Mouse (Mus musculus) spleen, postnatal 14 days (tissue): ENCODE data around the gene Catsper3.

Experiments used
- DNase-seq, 2 experiments: peaks; one replicate each; pipeline ENCODE4 v3.0.0; 2021 to 2022; ENCODE audit warnings: low spot score in 2 of 2

The Catsper3 gene

GRCm38 (mm10) chr13:55826796-55827678 is 42.7 kb downstream of the Catsper3 start:
- DNase-seq = no peak

GRCm38 (mm10) chr13:55827679-55828140 is 43.3 kb downstream of the Catsper3 start:
- DNase-seq = no peak

GRCm38 (mm10) chr13:55828141-55829017 is 44.0 kb downstream of the Catsper3 start:
- no peak for DNase-seq

GRCm38 (mm10) chr13:55829018-55829655 is 44.8 kb downstream of the Catsper3 start:
- no peak for DNase-seq

- no peak for DNase-seq
Observed at GRCm38 (mm10) chr13:55830081-55830832, 45.9 kb downstream of the Catsper3 start.

- DNase-seq = no peak
Observed at GRCm38 (mm10) chr13:55830833-55831721, 46.7 kb downstream of the Catsper3 start.

GRCm38 (mm10) chr13:55831722-55832160 is 47.4 kb downstream of the Catsper3 start:
- DNase-seq = no peak

- no peak for DNase-seq
Observed at GRCm38 (mm10) chr13:55832602-55833001, 48.2 kb downstream of the Catsper3 start.

- no peak for DNase-seq
Observed at GRCm38 (mm10) chr13:55833921-55834320, 49.6 kb downstream of the Catsper3 start.

- DNase-seq = no peak
Observed at GRCm38 (mm10) chr13:55834667-55835066, 50.3 kb downstream of the Catsper3 start.

- DNase-seq = no peak
Observed at GRCm38 (mm10) chr13:55835548-55836097, 51.3 kb downstream of the Catsper3 start.

GRCm38 (mm10) chr13:55836142-55836625 is 51.8 kb downstream of the Catsper3 start, which contains the start of gene Pitx1:
TSS of gene Pitx1 (minus strand) at chr13:55836192.
- DNase-seq = no peak

- DNase-seq = no peak
Observed at GRCm38 (mm10) chr13:55836786-55837780, 52.7 kb downstream of the Catsper3 start.

GRCm38 (mm10) chr13:55840223-55840622 is 55.9 kb downstream of the Catsper3 start:
- DNase-seq = no peak

- no peak for DNase-seq
Observed at GRCm38 (mm10) chr13:55843700-55844099, 59.3 kb downstream of the Catsper3 start.

GRCm38 (mm10) chr13:55847805-55848204 is 63.4 kb downstream of the Catsper3 start:
- no peak for DNase-seq

- no peak for DNase-seq
Observed at GRCm38 (mm10) chr13:55848604-55849190, 64.3 kb downstream of the Catsper3 start.

- DNase-seq = no peak
Observed at GRCm38 (mm10) chr13:55850726-55851125, 66.4 kb downstream of the Catsper3 start.
